Mouse (Mus musculus): ENCODE data around the gene Gm28308.

Gm28308 gene
- long read RNA-seq, experiment 1 = 0 reads
- long read RNA-seq, experiment 2, partial matches to known transcripts = 0 of 1 reads
- long read RNA-seq, experiment 2, other reads (novel, unspliced or antisense) = 1 of 1 reads

GRCm38 (mm10) chr6:52213119-52213986 lies at the start of gene Gm28308, which contains the start of gene Hoxa3:
Gene Gm28308, minus strand, starts transcription at chr6:52213339.
Gene Hoxa3, minus strand, starts transcription at chr6:52213336.
- intact Hi-C loops (cut with DNase I) = no loop called here

- intact Hi-C loops (cut with DNase I) = loop anchor here (5.0 kb wide), 1 partner anchor 45 kb away; no protein-coding TSS in a partner anchor
Observed at GRCm38 (mm10) chr6:52262463-52263320, 49.6 kb upstream of the Gm28308 start.

- intact Hi-C loops (cut with DNase I) = loop anchor here (5.0 kb wide), 1 partner anchor 45 kb away; no protein-coding TSS in a partner anchor
Observed at GRCm38 (mm10) chr6:52261751-52262462, 48.8 kb upstream of the Gm28308 start.

GRCm38 (mm10) chr6:52260654-52261575 lies 47.8 kb upstream of the Gm28308 start, which contains the start of gene Hoxa13:
Gene Hoxa13, minus strand, starts transcription at chr6:52260880.
- intact Hi-C loops (cut with DNase I) = loop anchor here (5.0 kb wide), 1 partner anchor 46 kb away; no protein-coding TSS in a partner anchor

- intact Hi-C loops (cut with DNase I) = loop anchor here (5.0 kb wide), 3 partner anchors 47 to 657 kb away; no protein-coding TSS in a partner anchor
Observed at GRCm38 (mm10) chr6:52259811-52260261, 46.7 kb upstream of the Gm28308 start.

GRCm38 (mm10) chr6:52259081-52259790 lies 46.1 kb upstream of the Gm28308 start:
- intact Hi-C loops (cut with DNase I) = loop anchor here (5.0 kb wide), 2 partner anchors 583 to 658 kb away; no protein-coding TSS in a partner anchor

- intact Hi-C loops (cut with DNase I) = loop anchor here (5.0 kb wide), 2 partner anchors 585 to 660 kb away; no protein-coding TSS in a partner anchor
Observed at GRCm38 (mm10) chr6:52256956-52257355, 43.8 kb upstream of the Gm28308 start.

- intact Hi-C loops (cut with DNase I) = no loop called here
Observed at GRCm38 (mm10) chr6:52253511-52254500, 40.7 kb upstream of the Gm28308 start.

GRCm38 (mm10) chr6:52252775-52253376 lies 39.7 kb upstream of the Gm28308 start:
- intact Hi-C loops (cut with DNase I) = no loop called here

GRCm38 (mm10) chr6:52252016-52252774 lies 39.1 kb upstream of the Gm28308 start:
- intact Hi-C loops (cut with DNase I) = no loop called here

GRCm38 (mm10) chr6:52251177-52251879 lies 38.2 kb upstream of the Gm28308 start:
- intact Hi-C loops (cut with DNase I) = no loop called here

- intact Hi-C loops (cut with DNase I) = no loop called here
Observed at GRCm38 (mm10) chr6:52249826-52250225, 36.7 kb upstream of the Gm28308 start.

GRCm38 (mm10) chr6:52249415-52249738 lies 36.2 kb upstream of the Gm28308 start:
- intact Hi-C loops (cut with DNase I) = no loop called here

GRCm38 (mm10) chr6:52248638-52249414 lies 35.7 kb upstream of the Gm28308 start:
- intact Hi-C loops (cut with DNase I) = no loop called here

Measured in adrenal gland (tissue).